Mouse (Mus musculus): ENCODE results near the gene Ndufb4. TPM values are rescaled to one million over a fixed set of nuclear protein-coding genes. Genes with fewer than 3 reads are reported as not detected.
A peak's percentile ranks its signal among the peaks of the same experiment; 100 is the strongest.

The Ndufb4 gene
- polyA plus RNA-seq, 1 experiment from 2014 or later = 56.0 TPM

DNA sequence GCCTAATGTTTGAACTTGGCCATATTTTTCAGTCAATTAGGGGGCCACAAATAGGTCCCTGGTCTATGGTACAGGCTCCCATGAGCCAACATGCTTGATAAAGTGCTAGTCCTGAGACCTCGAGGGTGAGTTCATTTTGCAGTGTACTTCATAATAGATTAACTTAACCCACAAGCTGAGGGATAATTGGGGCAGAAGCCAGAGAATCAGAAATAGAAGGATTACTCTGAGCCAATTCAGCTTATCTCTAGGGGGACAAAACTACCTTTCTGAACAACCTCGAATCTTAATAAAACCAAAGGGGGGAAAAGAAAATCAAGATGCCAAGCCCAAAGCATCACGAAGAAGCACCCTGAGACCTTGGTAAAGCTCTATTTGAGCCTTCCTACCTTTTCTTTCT is 31.9 kb downstream of the Ndufb4 start:
- no peak for ATAC-seq (replicated peaks)
- Histone ChIP-seq H3K27me3 (no peaks in the 10 kb centered on the region), H3K27ac (replicated peaks) (no peak overlapping the region), H3K9ac (replicated peaks) (no peak overlapping the region), H3K4me2 (replicated peaks) (no peak overlapping the region), H3K36me3 (no peaks in the 10 kb centered on the region), H3K9me3 (no peaks in the 10 kb centered on the region), H3K4me3 (no peak overlapping the region), H3K4me1 (peaks cover 5% of the 10 kb centered on the region; the same call in 1 of the 2 replicates)
- 48% methylated on average over 3 of the region's 3 CpGs for WGBS

DNA sequence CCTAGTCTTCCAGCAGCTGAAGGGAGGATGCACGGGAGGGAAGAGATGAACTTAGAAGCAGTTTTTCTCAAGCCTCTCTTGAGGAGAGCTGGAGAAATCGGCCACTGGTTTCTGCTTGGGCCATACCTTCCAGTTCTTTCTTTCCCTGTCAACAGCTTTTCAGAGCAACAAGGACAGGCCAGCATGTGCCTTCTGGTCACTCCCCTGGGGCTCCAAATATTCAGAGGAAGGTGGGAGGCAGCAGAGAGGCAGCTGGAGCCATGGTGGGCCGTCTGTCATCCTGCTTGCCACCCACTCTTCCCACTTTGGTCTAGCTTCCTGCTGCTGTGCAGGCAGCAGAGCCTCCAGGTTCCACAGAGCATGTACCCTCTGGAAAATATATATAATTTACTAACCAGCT is 36.6 kb downstream of the Ndufb4 start:
- Histone ChIP-seq H3K9ac (replicated peaks) (no peak overlapping the region), H3K27me3 (no peaks in the 10 kb centered on the region), H3K4me1 (peaks cover 6% of the 10 kb centered on the region; the same call in 1 of the 2 replicates), H3K27ac (replicated peaks) (no peak overlapping the region; the same call in 1 of the 2 replicates), H3K4me3 (no peak overlapping the region), H3K4me2 (replicated peaks) (no peak overlapping the region), H3K9me3 (no peaks in the 10 kb centered on the region), H3K36me3 (no peaks in the 10 kb centered on the region)
- WGBS = 38% methylated on average over 3 of the region's 3 CpGs
- 0 out of 2 replicates have a peak, but pooled peaks have one; percentile 64 for ATAC-seq (replicated peaks)

DNA sequence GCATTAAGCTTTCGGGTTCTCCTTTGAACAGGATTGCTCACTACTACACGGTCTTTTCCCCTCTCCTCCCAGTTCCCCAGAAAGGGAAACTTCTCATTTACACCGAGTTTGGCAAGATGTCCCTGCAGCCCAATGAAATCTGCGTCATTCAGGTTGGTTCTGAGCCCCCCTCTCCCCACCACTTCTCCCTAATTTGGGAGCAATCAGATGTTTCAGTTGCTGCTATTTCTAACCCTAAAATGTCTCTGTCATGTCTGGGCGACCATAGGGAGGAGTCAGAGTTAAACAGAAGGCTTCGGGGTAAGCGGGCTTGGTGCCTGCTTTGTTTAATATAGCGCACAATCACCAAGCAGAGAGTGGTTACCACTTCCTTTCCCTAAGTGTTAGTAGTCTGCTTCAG is 38.1 kb downstream of the Ndufb4 start:
- WGBS = 74% methylated on average over 8 of the region's 8 CpGs
- no peak overlapping the region for H3K4me3 ChIP-seq
- no peaks in the 10 kb centered on the region for H3K27me3 ChIP-seq
- no peak for ATAC-seq (replicated peaks)
- H3K4me1 ChIP-seq = peaks cover 6% of the 10 kb centered on the region; the same call in 1 of the 2 replicates
- H3K4me2 ChIP-seq (replicated peaks) = no peak overlapping the region
- H3K9me3 ChIP-seq = no peaks in the 10 kb centered on the region
- H3K9ac ChIP-seq (replicated peaks) = no peak overlapping the region
- no peak overlapping the region for H3K27ac ChIP-seq (replicated peaks)
- H3K36me3 ChIP-seq = no peaks in the 10 kb centered on the region

DNA sequence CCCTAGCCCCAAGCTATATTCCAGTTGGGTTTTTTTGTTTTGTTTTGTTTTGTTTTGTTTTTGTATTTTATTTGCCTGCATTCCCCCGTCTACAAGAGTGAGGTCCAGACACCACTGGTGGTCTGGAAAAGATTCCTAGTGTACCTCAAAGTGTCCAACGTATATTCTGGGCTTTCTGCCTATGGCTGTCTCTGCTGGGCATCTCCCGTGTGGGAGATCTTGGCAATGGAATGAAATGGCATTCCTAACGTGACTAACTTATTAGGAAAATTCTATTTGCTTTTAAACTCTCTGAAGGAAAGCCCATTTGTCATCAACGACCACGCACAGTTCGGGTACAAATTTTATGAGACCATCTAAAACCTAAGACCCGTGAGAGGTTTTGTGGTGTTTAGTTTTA is 38.8 kb downstream of the Ndufb4 start:
- H3K4me2 ChIP-seq (replicated peaks) = no peak overlapping the region
- ATAC-seq (replicated peaks) = no peak
- no peak overlapping the region for H3K9ac ChIP-seq (replicated peaks)
- H3K4me3 ChIP-seq = no peak overlapping the region
- 81% methylated on average over 8 of the region's 8 CpGs for WGBS
- H3K27ac ChIP-seq (replicated peaks) = no peak overlapping the region
- H3K9me3 ChIP-seq = no peaks in the 10 kb centered on the region
- no peaks in the 10 kb centered on the region for H3K36me3 ChIP-seq
- peaks cover 6% of the 10 kb centered on the region; the same call in 1 of the 2 replicates for H3K4me1 ChIP-seq
- H3K27me3 ChIP-seq = no peaks in the 10 kb centered on the region

DNA sequence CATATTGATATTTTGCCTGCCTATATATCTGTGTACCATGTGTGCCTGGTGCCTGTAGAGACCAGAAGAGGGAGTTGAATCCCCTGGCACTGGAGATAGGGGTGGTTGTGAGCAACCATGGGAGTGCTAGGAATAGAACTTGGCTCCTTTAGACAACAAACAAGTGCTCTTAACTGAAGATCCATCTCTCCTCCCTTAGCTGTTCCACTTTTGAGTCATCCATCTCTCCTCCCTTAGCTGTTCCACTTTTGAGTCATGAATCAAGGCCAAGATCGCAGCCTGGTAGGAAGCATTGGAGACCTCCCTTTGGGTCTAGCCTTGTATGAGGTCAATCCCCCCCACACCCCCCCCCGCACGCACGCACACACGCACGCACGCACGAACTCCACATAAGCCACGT is 39.7 kb downstream of the Ndufb4 start:
- H3K4me1 ChIP-seq = peaks cover 6% of the 10 kb centered on the region; the same call in 1 of the 2 replicates
- no peak overlapping the region for H3K27ac ChIP-seq (replicated peaks)
- H3K27me3 ChIP-seq = no peaks in the 10 kb centered on the region
- no peak overlapping the region for H3K9ac ChIP-seq (replicated peaks)
- no peaks in the 10 kb centered on the region for H3K36me3 ChIP-seq
- H3K9me3 ChIP-seq = no peaks in the 10 kb centered on the region
- 93% methylated on average over 9 of the region's 9 CpGs for WGBS
- H3K4me3 ChIP-seq = no peak overlapping the region
- H3K4me2 ChIP-seq (replicated peaks) = no peak overlapping the region
- ATAC-seq (replicated peaks) = no peak

DNA sequence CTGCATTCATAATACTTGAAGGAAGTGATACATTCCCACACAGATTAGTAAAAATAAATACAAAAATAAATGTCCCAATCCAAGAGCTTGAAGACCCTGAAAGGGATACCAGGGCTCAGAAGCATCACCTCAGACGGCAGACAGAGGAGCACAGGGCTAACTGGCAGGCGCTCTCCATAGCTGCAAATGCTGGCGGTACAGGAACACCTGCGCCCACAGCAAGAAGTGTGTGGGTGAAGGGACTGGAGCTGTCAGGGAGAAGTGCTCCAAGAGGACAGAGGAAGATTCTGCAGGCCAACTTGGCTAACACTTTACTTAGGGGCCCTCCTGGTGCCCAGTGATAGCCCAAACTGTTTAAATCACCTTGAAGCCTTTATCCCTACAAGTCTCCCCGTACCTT is 42.2 kb downstream of the Ndufb4 start:
- H3K4me3 ChIP-seq = no peak overlapping the region
- no peak overlapping the region for H3K27ac ChIP-seq (replicated peaks)
- H3K9me3 ChIP-seq = no peaks in the 10 kb centered on the region
- no peaks in the 10 kb centered on the region for H3K4me1 ChIP-seq
- WGBS = 94% methylated on average over 5 of the region's 5 CpGs
- H3K9ac ChIP-seq (replicated peaks) = no peak overlapping the region
- no peaks in the 10 kb centered on the region for H3K27me3 ChIP-seq
- H3K4me2 ChIP-seq (replicated peaks) = no peak overlapping the region
- H3K36me3 ChIP-seq = no peaks in the 10 kb centered on the region
- no peak for ATAC-seq (replicated peaks)

DNA sequence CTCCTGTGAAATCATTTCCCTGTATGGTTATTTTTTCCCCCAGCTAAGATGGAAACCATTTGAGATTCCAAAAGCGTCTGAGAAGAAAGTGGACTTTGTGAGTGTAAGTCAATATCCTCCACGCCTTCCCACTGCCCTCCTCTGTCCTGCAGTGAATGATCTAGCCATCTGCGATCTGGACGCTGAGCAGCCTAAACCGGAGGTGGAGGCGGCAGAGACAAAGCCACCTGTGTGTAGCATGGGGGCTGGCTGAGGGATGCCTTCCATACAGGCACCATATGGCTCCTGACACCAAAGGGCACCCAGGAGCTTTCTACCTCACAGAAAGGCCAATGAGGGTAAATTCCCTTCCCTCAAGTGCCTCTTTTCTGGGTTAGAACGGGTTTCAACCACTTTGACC is 43.2 kb downstream of the Ndufb4 start:
- no peak overlapping the region for H3K4me2 ChIP-seq (replicated peaks)
- H3K27ac ChIP-seq (replicated peaks) = no peak overlapping the region
- no peak for ATAC-seq (replicated peaks)
- H3K27me3 ChIP-seq = no peaks in the 10 kb centered on the region
- H3K4me1 ChIP-seq = no peaks in the 10 kb centered on the region
- WGBS = 84% methylated on average over 7 of the region's 7 CpGs
- H3K9ac ChIP-seq (replicated peaks) = no peak overlapping the region
- H3K36me3 ChIP-seq = no peaks in the 10 kb centered on the region
- no peaks in the 10 kb centered on the region for H3K9me3 ChIP-seq
- H3K4me3 ChIP-seq = no peak overlapping the region

DNA sequence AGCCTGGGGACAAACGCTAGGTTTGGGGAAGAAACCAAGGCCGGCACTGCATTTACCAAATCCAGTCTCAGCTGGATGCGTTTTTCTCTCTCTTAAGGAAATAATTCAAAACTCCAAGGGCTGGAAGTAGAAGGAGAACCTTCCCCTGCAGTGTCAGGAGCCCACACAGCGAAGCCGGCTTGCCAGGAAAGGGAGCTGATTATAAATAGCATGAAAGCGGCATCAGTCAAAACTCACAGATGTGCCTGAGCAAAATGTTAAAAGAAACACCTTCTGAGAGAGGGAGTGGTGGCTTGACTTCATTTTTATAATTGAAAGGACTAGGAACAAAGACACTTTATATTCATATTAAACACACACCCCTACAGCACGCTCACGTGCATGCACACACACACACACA is 43.9 kb downstream of the Ndufb4 start:
- Histone ChIP-seq H3K4me1 (no peaks in the 10 kb centered on the region), H3K27me3 (no peaks in the 10 kb centered on the region), H3K4me3 (no peak overlapping the region), H3K4me2 (replicated peaks) (no peak overlapping the region), H3K9ac (replicated peaks) (no peak overlapping the region), H3K9me3 (no peaks in the 10 kb centered on the region), H3K36me3 (no peaks in the 10 kb centered on the region), H3K27ac (replicated peaks) (no peak overlapping the region)
- WGBS = 79% methylated on average over 8 of the region's 8 CpGs
- no peak for ATAC-seq (replicated peaks)

DNA sequence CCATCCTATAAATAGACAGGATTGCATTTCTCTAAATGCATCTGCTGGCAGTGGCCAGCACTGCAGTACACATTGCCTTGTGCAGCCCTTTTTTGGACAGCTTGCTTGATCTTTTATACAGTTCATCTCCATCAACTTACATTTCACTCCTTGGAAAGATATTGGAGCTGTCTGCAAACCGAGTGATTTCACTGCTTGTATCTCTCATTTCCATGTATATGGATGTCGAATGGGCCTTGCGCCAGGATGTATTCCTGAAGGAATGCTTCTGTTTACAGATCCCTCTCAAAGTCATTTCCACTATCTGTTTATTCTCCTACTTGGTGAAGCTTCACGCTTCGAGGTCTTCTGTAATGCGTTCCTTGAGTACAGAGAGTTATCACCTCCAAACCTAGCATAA is 50.0 kb downstream of the Ndufb4 start:
- WGBS = 85% methylated on average over 6 of the region's 6 CpGs
- Histone ChIP-seq H3K27me3 (no peaks in the 10 kb centered on the region), H3K9ac (replicated peaks) (no peak overlapping the region), H3K27ac (replicated peaks) (no peak overlapping the region), H3K36me3 (no peaks in the 10 kb centered on the region), H3K4me3 (no peak overlapping the region), H3K4me1 (no peaks in the 10 kb centered on the region), H3K4me2 (replicated peaks) (no peak overlapping the region), H3K9me3 (no peaks in the 10 kb centered on the region)
- ATAC-seq (replicated peaks) = no peak

DNA sequence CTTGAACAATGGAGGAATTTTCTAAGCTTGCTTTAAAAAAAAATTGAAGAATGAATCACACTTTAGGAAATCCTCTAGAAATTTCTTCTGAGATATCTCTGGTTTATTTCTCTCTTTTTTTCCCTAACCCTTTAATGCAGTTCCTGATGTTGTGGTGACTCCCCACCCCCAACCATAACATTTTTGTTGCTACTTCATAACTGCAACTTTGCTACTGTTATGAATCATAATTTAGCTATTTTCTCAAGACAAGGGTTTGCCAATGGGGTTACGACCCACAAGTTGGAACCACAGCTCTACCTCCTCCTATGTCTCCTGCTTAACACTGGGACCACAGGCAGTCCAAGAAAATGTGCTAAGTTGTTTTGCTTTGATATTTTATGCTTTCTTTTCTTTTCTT is 50.8 kb downstream of the Ndufb4 start:
- H3K9me3 ChIP-seq = no peaks in the 10 kb centered on the region
- no peak for ATAC-seq (replicated peaks)
- H3K4me1 ChIP-seq = no peaks in the 10 kb centered on the region
- WGBS = 90% methylated on average over 1 of the region's 1 CpGs
- H3K27me3 ChIP-seq = no peaks in the 10 kb centered on the region
- H3K9ac ChIP-seq (replicated peaks) = no peak overlapping the region
- H3K36me3 ChIP-seq = no peaks in the 10 kb centered on the region
- H3K27ac ChIP-seq (replicated peaks) = no peak overlapping the region
- no peak overlapping the region for H3K4me3 ChIP-seq
- H3K4me2 ChIP-seq (replicated peaks) = no peak overlapping the region

DNA sequence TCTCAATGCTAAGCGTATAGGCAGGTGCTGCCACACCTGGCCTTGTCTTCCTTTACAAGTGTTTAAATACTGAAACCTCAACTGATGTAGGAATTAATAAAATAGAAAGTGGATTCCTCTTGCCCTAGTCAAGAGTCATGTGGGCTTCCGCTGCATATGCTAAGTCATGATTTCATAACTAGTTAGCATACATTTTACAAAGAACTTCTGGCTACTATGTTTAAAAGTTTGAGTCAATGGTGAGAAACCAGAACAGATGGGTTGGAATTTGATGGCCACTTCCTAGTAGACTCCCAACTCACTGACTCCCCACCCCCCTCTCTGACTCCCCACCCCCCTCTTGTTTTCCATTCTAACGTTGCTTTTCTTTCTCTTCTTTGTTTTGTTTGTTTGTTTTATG is 54.9 kb downstream of the Ndufb4 start:
- H3K27ac ChIP-seq (replicated peaks) = no peak overlapping the region
- H3K9me3 ChIP-seq = no peaks in the 10 kb centered on the region
- H3K27me3 ChIP-seq = no peaks in the 10 kb centered on the region
- H3K36me3 ChIP-seq = no peaks in the 10 kb centered on the region
- no peak overlapping the region for H3K4me2 ChIP-seq (replicated peaks)
- no peak overlapping the region for H3K9ac ChIP-seq (replicated peaks)
- WGBS = 88% methylated on average over 3 of the region's 3 CpGs
- no peak overlapping the region for H3K4me3 ChIP-seq
- H3K4me1 ChIP-seq = no peaks in the 10 kb centered on the region
- no peak for ATAC-seq (replicated peaks)

DNA sequence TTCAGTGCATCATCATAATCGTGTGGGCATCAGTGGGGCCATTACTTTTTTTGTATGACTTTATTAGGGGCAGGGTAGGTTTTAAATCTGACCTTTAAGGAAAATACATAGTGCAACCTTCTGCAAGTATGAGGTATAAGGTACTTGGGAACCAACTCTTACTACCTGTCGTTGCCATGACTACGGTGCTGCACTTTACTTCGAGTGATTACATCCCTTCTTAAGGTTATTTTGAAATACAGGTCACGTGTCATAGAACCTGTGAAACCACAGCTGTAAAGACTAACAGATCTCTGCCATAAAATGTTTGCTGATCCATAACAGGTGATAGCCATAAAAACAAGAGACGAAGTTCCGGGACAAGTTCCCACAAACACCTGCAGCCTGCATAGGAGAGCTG is 55.8 kb downstream of the Ndufb4 start:
- no peak overlapping the region for H3K27ac ChIP-seq (replicated peaks)
- H3K4me1 ChIP-seq = no peaks in the 10 kb centered on the region
- WGBS = 88% methylated on average over 7 of the region's 7 CpGs
- H3K27me3 ChIP-seq = no peaks in the 10 kb centered on the region
- H3K4me3 ChIP-seq = no peak overlapping the region
- H3K9me3 ChIP-seq = no peaks in the 10 kb centered on the region
- H3K36me3 ChIP-seq = no peaks in the 10 kb centered on the region
- ATAC-seq (replicated peaks) = no peak
- H3K4me2 ChIP-seq (replicated peaks) = no peak overlapping the region
- no peak overlapping the region for H3K9ac ChIP-seq (replicated peaks)

DNA sequence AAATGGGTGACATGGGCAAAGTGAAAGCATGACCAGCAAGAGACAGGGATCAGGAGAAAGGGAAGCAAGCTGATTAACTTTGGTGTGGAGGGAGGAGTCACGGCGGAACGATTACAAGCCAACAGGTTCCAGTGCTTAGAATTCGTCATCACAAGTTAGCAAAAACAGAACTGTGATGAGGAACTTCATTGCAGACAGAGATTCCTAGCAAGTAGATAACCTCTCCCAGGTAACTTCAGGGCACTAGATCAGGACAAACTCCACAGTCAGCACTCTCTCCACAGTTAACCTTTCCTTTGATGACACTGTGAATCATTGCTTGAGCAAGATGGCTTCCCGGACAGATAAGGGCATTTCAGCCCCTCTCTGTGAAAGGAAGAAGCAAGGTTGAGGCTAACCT is 56.8 kb downstream of the Ndufb4 start:
- Histone ChIP-seq H3K9me3 (no peaks in the 10 kb centered on the region), H3K27ac (replicated peaks) (no peak overlapping the region), H3K4me3 (no peak overlapping the region), H3K4me1 (no peaks in the 10 kb centered on the region), H3K27me3 (no peaks in the 10 kb centered on the region), H3K9ac (replicated peaks) (no peak overlapping the region), H3K36me3 (no peaks in the 10 kb centered on the region), H3K4me2 (replicated peaks) (no peak overlapping the region)
- no peak for ATAC-seq (replicated peaks)
- WGBS = 85% methylated on average over 5 of the region's 5 CpGs
